Mouse (Mus musculus) left cerebral cortex, adult 18-20 months (tissue): Measurements from ENCODE around the gene Gm9913. TPM values are rescaled to one million over a fixed set of nuclear protein-coding genes. Genes with fewer than 3 reads are reported as not detected.

ENCODE experiments used
- DNase-seq, 2 experiments: peaks; one replicate each; pipeline ENCODE4 v3.0.0; 2021 to 2022; ENCODE audit warnings: low spot score in 2 of 2, mixed read lengths in 1 of 2
- total RNA-seq, 2 experiments: library from RNA; stranded (reverse); gene quantifications; 2 replicates each; pipeline ENCODE4 v1.2.3; 2021

Gm9913 gene
- total RNA-seq, 2 experiments from 2014 or later: 0.12 to 0.16 TPM

DNA sequence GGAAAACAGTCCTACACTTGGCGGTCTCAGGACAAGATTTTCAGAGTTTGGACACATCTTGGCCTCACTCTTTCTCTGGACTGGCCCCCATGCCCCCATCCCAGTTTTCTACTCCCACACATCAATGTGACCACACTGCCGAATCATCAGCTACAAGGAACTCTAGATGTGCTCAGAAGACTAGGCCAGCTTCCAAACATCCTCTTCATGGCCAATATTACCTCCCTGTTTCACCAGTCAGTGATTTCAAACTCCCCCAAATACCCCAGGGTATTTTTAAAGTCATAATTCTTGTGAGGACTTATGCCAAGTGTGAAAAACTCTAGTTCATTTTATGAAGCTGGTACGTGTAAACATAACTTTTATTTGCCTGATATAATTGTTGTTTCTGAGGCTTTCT lies 40.1 kb downstream of the Gm9913 start:
- no peak for DNase-seq

DNA sequence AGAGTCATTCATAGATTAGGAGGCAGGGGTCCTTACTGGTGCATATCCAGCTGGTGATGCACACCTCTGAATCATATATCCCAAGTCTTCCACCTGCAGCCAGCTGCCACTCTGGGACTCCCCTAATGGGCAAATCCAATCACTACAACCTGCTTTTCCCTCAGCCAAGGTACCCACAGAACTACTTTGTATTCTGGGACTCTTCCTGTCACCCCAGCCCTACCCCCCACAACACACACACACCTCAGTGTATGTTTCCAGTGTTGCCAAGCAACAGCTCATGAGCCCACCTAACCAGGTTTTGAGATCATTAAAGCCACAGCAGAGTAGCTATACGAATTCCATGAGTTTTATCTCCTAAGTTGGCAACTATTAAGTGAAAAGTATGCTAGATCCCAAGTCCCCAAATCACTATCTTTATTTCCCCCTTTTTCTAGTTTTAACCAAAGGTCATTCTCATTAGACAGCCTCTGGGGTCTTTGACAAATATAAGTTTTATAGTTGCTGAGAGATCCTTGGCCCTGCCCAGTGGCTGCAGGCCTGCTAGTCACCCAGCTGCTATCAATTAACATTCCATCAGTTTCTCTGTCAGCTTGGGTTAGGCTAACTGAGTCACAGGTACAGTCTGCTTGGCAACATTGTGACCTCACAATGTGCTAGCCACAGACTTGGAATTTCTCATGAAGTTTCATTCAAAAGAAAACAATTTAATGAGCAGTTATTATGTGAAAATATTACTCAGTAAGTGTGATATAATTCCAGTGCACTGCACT lies 44.1 kb downstream of the Gm9913 start:
- DNase-seq: no peak

DNA sequence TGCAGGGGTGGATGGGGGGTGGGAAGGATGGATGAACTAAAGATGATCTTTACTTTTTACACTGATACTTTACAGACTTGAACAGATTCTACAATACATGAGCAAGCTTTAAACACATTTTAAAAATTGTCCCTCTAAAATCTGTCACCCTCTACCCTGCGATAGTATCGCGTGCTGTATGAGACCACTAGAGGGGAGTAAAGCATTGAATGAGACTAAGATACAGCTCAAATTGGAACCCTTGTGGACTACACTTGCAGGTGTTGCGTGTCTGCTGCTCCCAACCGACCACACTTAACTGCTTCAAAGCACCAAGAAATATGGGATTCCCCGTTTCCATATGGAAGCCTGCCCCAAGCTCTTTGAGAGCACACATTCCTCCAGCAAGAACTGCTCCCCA lies 50.9 kb downstream of the Gm9913 start:
- DNase-seq: no peak

Other genes starting within 250 kb of the Gm9913 start
- gene Fbn1, start 2.9 kb downstream of the Gm9913 start, total RNA-seq: 1 to 10 TPM; 4.5 to 5.0 TPM
- 1 to 10 TPM; 2.6 TPM for gene Cep152, start 120.0 kb downstream of the Gm9913 start, total RNA-seq
- 100 to 1,000 TPM; 229 to 233 TPM for gene Eid1, start 168.0 kb downstream of the Gm9913 start, total RNA-seq
- gene Shc4, start 219.1 kb downstream of the Gm9913 start, total RNA-seq: 1 to 10 TPM; 5.1 to 5.2 TPM